Mouse (Mus musculus): ENCODE data around the gene Myo18a.

GRCm38 (mm10) chr11:77766351-77767001 lies 3.4 kb downstream of the Myo18a start:
- TF ChIP-seq CTCF (IDR thresholded peaks at IDR 0.05; ENCODE audit: low read depth) (peak; percentile 73), EP300 (optimal IDR thresholded peaks at IDR 0.05) (no peak)
